Mouse (Mus musculus): ENCODE data around the gene Fam117b.

Gene Fam117b

DNA sequence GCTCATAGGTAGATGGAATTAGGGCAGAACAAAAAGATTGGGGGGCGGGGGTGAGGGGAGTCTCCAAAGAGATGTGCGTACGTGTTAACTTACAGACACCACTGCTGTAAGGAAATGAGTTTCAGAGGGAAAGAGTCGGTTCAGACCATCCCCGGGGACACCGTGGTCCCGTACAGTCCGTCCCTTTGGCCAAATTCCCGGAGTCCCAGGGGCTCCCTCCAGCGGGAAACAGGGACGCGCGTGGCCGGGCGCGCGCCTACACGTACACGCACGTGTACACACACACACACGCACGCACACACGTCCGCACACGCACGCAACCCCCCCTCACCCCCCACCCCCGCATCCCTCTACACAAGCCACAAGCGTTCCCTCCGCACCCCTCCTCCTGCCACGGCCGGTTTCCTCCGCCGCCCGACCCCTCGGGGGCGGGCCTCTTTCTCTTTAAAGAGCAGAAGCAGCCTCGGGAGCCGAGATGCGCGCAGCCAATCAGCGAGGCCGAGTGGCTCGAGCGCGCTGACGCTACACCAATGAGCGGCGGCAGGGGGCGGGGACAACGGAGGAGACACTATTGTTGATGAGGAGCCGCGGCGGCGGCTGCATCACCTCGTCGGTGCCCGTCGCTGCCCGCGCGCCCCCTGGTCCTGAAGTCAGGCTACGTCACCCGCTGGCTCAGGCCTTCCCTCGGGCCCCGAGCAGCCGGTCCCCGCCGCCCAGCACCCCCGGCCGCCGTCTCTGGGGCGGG, at the start of gene Fam117b:
Gene Fam117b, plus strand, starts transcription at position 594 of the 745 bp plus-strand sequence.
- in situ Hi-C loops (cut with MboI, MseI) = no loop called here

DNA sequence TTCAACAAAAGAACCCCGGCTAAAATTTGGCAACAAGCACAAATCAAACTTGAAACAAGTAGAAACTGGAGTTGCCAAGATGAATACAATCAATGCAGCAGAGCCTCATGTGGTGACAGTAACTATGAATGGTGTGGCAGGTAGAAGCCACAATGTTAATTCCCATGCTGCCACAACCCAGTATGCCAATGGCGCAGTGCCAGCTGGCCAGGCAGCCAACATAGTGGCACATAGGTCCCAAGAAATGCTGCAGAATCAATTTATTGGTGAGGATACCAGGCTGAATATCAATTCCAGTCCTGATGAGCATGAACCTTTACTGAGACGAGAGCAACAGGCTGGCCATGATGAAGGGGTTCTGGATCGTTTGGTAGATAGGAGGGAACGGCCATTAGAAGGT, 44.8 kb upstream of the Fam117b start:
- in situ Hi-C loops (cut with MboI, MseI) = no loop called here

DNA sequence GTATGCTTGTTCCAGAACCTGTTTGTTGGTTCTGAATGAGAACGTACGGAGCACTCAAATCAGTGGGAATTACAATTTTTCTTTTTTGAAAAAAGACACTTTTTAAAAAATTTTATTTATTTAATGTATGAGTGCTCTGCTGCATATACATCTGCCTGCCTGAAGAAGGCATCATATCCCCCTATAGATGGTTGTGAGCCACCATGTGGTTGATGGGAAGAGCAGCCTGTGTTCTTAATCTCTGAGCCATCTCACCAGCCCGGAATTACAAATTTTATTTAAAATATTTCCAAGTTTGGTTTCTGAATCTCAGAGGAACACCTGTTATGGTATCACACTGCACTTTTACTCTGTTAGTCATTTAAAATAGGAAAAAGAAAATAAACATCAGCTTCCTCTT, 38.8 kb upstream of the Fam117b start:
- in situ Hi-C loops (cut with MboI, MseI) = no loop called here

DNA sequence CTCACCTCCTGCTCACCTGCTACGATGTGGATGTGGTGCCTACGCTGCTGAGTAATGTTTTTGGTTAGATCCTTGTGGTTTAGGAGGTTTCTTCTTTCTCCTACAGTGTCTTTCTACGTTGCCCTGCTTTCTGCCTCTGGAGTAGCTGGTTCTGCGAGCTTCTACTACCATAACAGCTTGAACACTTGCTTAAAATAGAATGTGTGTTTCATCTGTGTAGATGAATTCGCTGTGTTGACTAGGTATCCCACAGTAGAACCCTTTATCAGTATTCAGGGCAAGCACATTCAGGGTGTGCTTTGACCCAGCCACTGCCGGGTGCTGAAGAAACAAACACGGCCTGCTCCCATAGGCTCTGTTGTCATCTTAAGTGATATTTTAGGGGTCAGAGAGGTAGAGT, 34.7 kb upstream of the Fam117b start:
- in situ Hi-C loops (cut with MboI, MseI) = no loop called here

DNA sequence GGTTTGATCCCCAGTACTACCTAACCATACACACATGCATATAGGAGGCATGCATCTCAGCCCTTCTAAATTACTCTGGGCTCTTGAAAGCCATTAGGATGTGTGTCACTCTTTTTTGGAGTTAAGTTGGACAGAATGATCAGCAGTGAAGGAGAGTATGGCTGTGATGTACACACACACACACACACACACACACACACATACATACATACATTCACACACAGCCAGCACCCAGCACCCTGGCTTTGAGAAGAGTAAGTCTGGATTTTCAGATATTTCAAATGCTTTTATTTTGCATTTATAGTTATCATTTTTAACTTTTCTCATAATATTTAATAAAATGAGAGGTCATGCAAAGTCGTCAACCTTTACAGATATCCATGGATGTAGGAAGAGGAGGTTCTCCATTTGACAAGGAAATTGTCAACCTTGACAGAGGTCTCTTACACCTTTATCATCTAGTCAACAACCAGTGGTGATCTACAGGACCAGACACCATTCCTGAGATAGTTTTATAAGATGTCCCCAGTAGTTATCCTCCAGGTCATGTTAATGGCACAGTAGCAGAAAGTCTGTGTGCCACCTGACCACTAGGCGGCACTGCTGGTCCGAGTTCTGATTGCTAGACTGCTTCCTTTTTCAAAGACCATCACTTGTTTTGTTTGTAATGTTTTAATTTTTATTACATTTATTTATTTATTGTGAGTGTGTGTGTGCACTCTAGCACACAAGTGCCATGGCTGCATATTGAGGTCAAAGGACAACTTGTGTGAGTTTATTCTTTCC, 29.3 kb upstream of the Fam117b start:
- in situ Hi-C loops (cut with MboI, MseI) = no loop called here

DNA sequence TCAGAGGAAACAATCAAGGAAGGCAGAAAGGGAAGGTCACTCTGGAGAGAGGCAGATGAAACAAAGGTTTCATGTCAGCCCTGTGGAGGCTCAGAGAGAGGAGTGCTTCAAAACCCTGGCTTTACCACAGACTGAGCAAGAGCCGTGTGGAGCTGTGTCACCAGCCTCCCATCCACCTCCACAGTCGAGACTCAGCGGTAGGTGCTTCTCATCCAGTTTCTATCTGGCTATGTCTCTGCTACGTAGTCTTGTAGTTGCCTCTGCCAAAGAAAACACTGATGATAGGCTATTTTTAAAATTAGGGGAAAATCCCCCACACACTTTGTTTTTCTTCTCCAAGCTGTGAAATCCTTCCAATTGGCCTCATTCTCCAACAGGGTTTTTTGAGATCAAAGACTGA, 25.9 kb upstream of the Fam117b start:
- in situ Hi-C loops (cut with MboI, MseI) = no loop called here

DNA sequence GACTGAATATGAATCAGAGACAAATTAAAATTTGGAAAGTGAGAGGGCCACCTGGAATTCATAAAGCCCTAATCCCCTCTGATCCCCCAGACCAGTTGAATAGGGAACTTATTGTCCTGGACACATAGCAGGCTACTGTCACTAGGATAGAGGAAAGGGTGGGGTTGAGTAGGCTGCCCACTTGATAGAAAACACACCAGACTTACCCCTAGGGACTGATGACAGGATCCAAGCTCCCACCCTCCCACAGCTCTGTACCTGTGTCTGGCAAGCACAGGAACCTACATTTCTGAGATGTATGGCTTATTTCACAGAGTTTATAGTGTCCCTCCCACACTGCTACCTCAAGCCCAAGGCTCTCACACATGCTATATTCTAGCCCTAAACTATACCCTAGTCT, 24.8 kb upstream of the Fam117b start:
- in situ Hi-C loops (cut with MboI, MseI) = no loop called here

DNA sequence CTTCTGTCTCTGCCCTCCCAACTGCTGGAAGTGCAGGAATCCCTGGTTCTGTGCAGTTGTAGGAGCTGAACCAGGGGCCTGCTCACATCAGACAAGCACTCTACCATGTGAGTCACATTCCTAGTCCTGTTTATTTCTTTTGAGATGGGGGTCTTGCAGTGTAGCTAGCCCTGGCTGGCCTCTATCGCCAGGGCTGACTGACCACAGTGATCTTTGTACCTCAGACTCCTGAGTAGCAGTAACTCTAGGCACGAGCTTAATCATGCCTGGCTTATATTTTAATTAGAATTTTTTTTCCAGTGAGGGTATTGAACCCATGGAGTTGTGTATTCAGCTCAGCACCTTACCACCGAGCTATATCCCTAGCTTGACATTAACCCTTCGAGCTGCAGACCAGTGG, 21.6 kb upstream of the Fam117b start:
- in situ Hi-C loops (cut with MboI, MseI) = no loop called here

DNA sequence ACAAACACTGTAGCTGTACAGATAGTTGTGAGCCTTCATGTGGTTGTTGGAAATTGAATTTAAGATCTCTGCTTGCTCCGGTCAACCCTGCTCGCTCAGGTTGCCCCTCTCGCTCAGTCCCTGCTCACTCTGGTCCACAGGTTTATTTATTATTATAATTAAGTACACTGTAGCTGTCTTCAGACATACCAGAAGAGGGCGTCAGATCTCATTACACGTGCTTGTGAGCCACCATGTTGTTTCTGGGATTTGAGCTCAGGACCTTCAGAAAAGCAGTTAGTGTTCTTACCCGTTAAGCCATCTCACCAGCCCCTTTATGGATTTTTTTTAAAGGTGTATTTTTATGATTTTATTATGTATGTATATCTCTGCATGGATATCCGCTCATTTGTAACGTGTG, 20.0 kb upstream of the Fam117b start:
- in situ Hi-C loops (cut with MboI, MseI) = no loop called here

DNA sequence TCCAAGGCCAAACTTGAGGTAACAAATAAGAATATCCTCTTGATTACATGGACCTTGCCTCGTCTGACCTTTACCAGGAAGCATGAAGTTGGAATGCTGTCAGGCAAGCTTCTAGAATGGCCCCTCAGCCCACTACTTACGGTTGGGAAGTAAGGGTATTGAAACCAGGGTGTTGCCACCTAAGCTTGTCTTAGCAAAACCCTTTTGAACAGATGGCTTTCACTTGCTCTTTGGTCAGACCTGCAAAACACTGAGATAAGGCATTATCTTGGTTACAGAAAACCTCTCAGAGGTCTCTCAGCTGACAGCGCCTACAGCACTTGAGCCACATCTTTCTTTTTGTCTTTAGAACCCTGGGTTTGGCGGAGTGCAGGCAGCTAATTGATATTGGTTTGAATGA, 18.8 kb upstream of the Fam117b start:
- in situ Hi-C loops (cut with MboI, MseI) = no loop called here

DNA sequence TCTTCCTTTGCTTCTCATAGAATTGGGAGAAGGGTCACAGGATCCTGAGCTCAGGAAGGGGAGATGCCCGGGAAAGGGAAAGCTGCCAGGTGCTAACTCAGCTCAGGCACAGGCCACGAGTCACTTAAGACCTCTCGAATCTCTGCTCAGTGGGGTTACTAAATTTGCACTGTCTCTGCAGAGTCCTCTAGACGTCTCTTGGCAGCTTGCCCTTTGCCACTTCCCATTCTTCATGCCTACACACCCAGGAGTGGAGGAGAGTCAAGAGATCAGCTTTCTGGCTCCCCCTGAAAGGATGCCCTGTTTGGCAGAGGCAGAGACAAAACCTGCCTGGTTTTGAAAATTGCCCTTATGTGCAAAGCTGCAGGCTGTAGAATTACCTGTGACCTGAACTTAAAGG, 17.4 kb upstream of the Fam117b start:
- in situ Hi-C loops (cut with MboI, MseI) = no loop called here

DNA sequence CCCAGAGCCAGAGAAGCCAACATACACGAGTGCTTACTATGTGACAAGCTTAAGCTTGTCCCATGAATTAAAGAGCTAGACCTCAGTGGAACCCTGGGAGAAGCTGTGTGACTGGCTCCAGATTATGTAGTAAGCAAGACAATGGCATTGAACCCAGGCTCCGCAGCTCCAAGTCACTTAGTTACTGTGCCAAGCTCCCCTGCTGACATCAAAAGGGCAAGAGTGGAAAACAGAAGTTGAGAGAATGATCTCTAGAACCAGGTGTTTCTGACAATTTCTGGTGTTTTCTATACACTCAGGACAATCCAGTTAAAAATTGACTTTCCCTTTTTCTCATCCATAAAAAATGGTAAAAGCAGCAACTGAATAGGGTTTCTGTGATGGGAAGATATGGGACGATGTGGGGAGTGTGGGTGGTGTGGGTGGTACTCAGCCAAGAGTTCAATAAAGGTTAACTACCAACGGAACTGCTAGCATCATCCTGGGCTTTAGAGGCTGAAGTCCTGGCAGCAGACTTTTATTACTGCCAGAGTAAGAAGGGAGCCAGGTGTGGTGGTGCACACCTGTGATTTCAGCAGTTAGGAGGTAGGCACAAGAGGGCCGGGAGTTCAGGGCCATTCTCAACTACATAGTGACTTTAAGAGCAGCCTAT, 15.5 kb upstream of the Fam117b start:
- in situ Hi-C loops (cut with MboI, MseI) = no loop called here

DNA sequence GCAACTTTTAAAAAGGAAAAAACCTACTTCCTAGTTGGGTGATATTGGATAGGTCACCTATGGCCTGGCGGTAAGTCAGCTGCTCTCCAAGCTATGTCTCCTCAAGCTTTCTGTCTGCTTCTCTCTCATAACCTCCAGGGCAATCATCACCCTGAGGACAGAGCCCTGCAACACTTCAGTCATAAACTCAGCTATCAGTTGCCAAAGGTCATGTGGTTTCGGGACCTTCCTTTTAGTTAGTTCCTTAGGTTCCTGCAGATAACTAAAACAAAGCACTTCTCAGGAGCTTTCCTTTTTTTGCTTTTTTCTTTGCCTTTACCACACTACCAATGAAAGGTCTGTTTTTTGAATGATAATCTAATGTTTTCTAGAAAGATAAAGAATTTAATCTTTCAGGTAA, 13.1 kb upstream of the Fam117b start:
- in situ Hi-C loops (cut with MboI, MseI) = no loop called here

DNA sequence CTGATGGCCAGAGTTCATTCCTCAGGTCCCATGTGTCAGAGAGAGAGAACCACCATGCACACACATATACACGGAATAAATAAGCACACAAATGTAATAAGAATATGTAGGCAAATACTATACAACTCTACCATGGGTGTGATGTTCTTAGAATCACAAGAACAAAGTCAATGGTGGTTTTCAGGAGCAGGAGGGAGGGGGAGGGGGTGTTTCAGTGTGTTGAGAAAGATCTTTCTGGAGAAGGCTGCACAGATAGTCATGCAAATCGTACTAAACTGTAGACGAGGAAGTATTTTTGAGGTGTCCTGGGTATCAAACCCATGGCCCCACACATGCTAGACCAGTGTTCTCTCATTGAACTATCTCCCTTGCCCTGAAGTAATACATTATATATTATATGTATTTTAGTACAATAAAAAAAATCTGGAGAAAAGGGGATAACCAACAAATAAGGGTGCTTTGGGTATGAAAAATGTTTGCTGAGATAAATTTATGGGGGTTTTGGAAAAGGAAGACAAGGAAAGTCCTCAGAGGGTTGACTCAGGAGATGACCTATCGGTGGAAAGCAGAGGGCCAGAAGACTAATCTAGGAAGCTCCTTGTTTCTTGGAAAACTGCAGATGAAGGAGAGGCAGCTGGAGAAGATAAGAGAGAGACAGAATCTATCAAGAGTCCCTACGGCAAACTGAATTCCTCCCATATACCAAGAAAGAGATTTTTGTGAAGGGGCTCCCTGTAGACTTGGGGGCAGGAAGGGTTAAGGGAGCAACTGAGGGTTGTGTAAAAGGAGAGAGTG, 11.5 kb upstream of the Fam117b start:
- in situ Hi-C loops (cut with MboI, MseI) = no loop called here

DNA sequence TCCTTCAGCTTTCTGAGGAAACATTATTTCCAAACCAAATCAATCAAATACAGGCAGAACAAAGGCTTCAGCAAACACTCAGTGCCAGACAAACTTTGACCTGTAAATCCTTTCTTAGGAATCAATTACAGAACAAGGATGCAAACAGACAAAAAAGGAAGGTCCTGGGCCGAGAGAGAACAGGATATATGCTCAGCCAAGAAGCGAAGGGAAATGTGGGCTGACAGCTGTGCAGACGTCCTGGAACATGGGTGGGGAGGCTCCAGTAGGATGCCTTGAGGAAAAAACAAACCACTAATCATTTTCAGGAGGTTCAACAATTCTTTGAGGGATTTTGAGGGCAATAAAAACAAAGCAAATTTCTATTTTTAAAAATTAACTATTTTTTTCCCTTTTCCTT, 10.2 kb upstream of the Fam117b start:
- in situ Hi-C loops (cut with MboI, MseI) = no loop called here

DNA sequence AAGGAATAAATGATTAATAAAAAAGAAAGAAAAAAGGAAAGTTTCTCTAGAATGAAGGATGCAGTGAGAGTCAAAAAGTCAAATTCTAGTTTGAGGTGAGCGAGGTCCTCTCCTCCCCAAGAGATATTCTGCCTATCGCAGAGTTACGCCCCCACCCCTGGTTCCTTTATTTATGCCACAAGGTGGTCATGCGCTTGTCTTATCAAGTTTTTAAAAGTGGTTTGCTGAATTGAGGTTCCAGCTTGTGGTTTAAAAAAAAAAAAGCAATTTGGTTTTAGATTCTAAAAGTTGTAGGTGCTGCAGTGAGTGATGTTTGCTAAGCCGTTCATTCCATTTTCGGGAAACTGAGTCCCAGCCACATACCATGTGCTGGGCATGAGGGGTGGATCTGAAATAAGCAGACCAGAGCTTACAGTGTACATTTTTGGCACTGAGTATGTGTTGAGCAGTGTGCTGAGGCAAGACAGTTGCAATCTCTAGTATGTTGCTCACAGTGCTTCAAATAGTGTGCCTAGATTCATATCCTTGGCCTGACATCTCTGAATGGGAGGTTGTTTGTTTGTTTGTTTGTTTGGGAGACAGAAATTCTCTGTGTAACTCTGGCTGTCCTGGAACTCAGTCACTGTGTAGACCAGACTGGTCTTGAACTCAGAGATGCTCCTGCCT, 8.0 kb upstream of the Fam117b start:
- in situ Hi-C loops (cut with MboI, MseI) = no loop called here

DNA sequence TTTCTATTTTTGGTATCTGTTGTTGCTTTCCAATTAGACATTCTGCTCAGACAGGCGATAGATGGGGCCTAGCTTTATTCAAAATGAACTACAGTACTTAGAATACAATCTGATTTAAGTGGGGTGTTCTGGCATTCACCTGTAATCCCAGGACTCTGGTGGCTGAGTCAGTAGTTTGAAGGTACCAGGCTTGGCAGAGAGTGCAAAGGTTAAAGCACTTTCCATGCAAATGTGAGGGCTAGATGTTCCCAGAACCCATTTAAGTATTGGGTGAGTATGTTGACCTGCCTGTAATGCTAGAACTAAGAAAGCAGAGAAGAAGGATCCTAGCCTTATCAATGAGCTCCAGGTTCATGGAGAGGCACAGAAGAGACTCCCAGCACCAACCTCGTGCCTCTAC, 6.9 kb upstream of the Fam117b start:
- in situ Hi-C loops (cut with MboI, MseI) = no loop called here

DNA sequence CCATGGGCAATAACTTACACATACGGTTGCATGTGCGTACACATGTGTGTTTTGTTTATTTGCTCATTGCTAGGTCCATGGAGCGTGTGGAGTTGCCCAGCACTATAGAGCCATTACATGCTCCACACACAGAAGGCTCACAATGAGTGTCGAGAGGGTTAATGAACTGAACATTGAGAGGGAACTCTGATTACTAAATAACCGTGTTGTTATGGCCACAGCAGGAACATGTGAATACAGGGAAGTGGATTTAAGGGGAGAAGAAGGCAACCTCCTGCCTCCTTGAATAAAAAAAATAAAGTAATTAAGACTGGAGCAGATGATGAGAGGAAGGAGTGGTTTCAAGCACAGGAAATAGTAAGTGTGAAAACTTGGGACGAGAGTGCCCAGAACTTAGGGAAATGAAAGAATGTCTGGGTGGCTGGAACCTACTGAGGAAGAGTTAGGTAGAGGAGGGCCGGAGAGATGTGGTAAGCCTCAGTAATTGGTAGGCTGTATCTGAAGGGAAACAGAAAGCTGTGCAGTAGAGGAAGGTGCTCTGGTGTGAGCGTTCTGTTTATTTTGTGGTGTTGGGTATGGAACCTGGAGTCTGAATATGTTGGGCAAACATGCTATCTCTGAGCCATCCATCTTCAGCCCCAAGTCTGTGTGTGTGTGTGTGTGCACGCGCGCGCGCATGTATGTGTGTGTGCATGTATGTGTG, 5.8 kb upstream of the Fam117b start:
- in situ Hi-C loops (cut with MboI, MseI) = no loop called here

DNA sequence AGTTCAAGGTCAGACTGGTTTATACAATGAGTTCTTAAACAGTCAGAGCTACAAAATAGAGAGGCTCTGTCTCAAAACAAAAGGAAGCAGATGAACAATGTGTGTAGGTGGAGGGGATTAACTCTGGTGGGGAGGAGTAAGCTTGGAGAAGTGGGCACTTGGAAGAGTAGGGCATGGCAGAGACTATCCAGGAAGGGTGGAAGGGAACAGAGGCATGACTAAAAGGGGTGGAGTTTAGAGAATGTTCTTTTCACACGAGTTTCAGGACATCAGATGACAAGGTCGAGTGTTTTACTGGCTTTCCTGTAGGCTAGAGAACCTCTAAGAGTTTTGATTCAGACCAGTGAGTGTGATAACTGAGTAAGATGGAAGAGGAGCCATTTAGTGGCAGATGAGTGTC, 5.1 kb upstream of the Fam117b start:
- in situ Hi-C loops (cut with MboI, MseI) = no loop called here

DNA sequence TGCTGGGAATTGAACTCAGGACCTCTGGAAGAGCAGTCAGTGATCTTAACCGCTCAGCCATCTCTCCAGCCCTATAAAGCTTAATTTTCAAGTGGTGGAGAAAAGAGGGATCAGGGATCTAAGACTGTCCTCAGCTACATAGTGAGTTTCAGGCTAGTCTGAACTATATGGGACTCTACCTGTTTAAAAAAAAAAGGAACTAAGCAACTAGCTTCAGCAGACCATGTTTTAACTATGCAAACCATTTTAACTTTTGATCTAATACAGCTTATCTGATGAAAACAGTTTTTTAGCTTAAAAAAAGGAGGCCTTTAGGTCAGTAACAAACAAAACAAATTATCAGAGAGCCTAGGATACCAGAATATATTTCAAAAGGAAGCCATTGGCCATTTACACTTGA, 1.9 kb upstream of the Fam117b start:
- in situ Hi-C loops (cut with MboI, MseI) = no loop called here
